Comparison of ENCODE assay signal across 21 mouse cellular contexts in genomic region chr2:152928988-152929370, GRCm38 (mm10). TPM values are rescaled to one million over a fixed set of nuclear protein-coding genes. Genes with fewer than 3 reads are reported as not detected.
DNase-seq lines count a peak whose midpoint lies in the region; ATAC-seq and TF ChIP-seq lines count a peak whose summit lies in the region.
"Had no signal": no experiment of that assay in that cellular context is flagged by ENCODE, and none has a peak within 500 bp of the region (broad histone marks: within the 10 kb centered on the region; RNA-seq: fewer than 3 reads in every experiment).

No protein-coding gene starts in this region.

- peak overlapping the region; percentile 47 to 61 for H3K27ac ChIP-seq in heart, embryonic 14.5 days (replicated peaks in 1 of 2; ENCODE audit: control insufficient read depth in 1 of 2, insufficient read depth in 1 of 2, low read depth in 2 of 2, low read length in 2 of 2)
- H3K27ac ChIP-seq in liver, adult 2 months (replicated peaks; ENCODE audit: insufficient read depth, low read depth, low read length): peak overlapping the region; percentile 2
- H3K27ac ChIP-seq in liver, embryonic 11.5 days (ENCODE audit: low read depth, low read length): no peak overlapping the region
- H3K27ac ChIP-seq in stomach, embryonic 14.5 days (ENCODE audit: low read length): peak overlapping the region; percentile 63; the same call in 1 of the 2 replicates
- no peak overlapping the region for H3K27ac ChIP-seq in intestine, embryonic 15.5 days
- H3K27ac ChIP-seq: embryonic facial prominence, embryonic 13.5 days; hindbrain, embryonic 12.5 days; layer of hippocampus, adult 2 months; left cerebral cortex, adult 2 months; limb, embryonic 12.5 days had no signal

- no peaks in the 10 kb centered on the region for H3K79me2 ChIP-seq in liver, adult 2 months (ENCODE audit: control insufficient read depth, insufficient read depth, low read length)

- no peak for TF ChIP-seq POLR2A in liver, adult 2 months (IDR thresholded peaks at IDR 0.05; ENCODE audit: extremely low read depth, insufficient read depth, low read length)

- 60% methylated on average over 3 of the region's 3 CpGs for WGBS in heart, embryonic 14.5 days
- 62% methylated on average over 3 of the region's 3 CpGs for WGBS in liver, adult 2 months
- 56% methylated on average over 3 of the region's 3 CpGs for WGBS in liver, embryonic 11.5 days
- WGBS in stomach, embryonic 14.5 days: 64% methylated on average over 3 of the region's 3 CpGs
- WGBS in intestine, embryonic 15.5 days: 70% methylated on average over 3 of the region's 3 CpGs

- no peaks in the 10 kb centered on the region for H3K36me3 ChIP-seq in heart, embryonic 14.5 days (ENCODE audit: control insufficient read depth, insufficient read depth, low read length)
- no peaks in the 10 kb centered on the region for H3K36me3 ChIP-seq in liver, adult 2 months (ENCODE audit: control insufficient read depth, insufficient read depth, low read length)
- no peaks in the 10 kb centered on the region for H3K36me3 ChIP-seq in liver, embryonic 11.5 days (ENCODE audit: control insufficient read depth, insufficient read depth, low read length)
- H3K36me3 ChIP-seq in stomach, embryonic 14.5 days (ENCODE audit: control insufficient read depth, insufficient read depth, low read length): no peaks in the 10 kb centered on the region
- H3K36me3 ChIP-seq in intestine, embryonic 15.5 days: no peaks in the 10 kb centered on the region
- H3K36me3 ChIP-seq: embryonic facial prominence, embryonic 13.5 days; hindbrain, embryonic 12.5 days; limb, embryonic 12.5 days had no signal

- H3K27me3 ChIP-seq in heart, embryonic 14.5 days (ENCODE audit: control insufficient read depth, insufficient read depth, low read length): no peaks in the 10 kb centered on the region
- H3K27me3 ChIP-seq in liver, adult 2 months (ENCODE audit: control insufficient read depth, insufficient read depth, low read length): no peaks in the 10 kb centered on the region
- H3K27me3 ChIP-seq in liver, embryonic 11.5 days (replicated peaks; ENCODE audit: control insufficient read depth, insufficient read depth, low read length): no peaks in the 10 kb centered on the region
- H3K27me3 ChIP-seq in stomach, embryonic 14.5 days (ENCODE audit: control insufficient read depth, insufficient read depth, low read length): no peaks in the 10 kb centered on the region
- H3K27me3 ChIP-seq in intestine, embryonic 15.5 days (replicated peaks): 0 out of 2 replicates have a peak, but pooled peaks cover 9% of the 10 kb centered on the region
- H3K27me3 ChIP-seq: limb, embryonic 12.5 days had no signal

- no peak for DNase-seq in heart, adult 9 months (ENCODE audit: low spot score in 2 of 2)
- no peak for DNase-seq in liver, adult 2 months (ENCODE audit: extremely low read depth, low read depth, low spot score)
- DNase-seq in liver, embryonic 11.5 days (ENCODE audit: low spot score): no peak
- DNase-seq in adipocyte (ENCODE audit: low spot score): peak; percentile 68
- DNase-seq: adrenal gland, adult 2 months; cerebellum, adult 18-20 months; lung, postnatal 10 days; right cerebral cortex, adult 18-20 months; thymus, adult 18-20 months had no signal

- H3K4me2 ChIP-seq in heart, embryonic 14.5 days (ENCODE audit: low read length): no peak overlapping the region
- H3K4me2 ChIP-seq in liver, embryonic 11.5 days: no peak overlapping the region
- H3K4me2 ChIP-seq in stomach, embryonic 14.5 days (replicated peaks; ENCODE audit: low read depth, low read length): no peak overlapping the region
- H3K4me2 ChIP-seq in intestine, embryonic 15.5 days (replicated peaks): no peak overlapping the region
- H3K4me2 ChIP-seq: embryonic facial prominence, embryonic 13.5 days; hindbrain, embryonic 12.5 days; limb, embryonic 12.5 days; midbrain, embryonic 11.5 days had no signal

- no peaks in the 10 kb centered on the region for H3K9me3 ChIP-seq in heart, embryonic 14.5 days (ENCODE audit: control insufficient read depth, low read length)
- no peaks in the 10 kb centered on the region for H3K9me3 ChIP-seq in liver, embryonic 11.5 days (ENCODE audit: control insufficient read depth, low read length)
- no peaks in the 10 kb centered on the region for H3K9me3 ChIP-seq in stomach, embryonic 14.5 days (ENCODE audit: control insufficient read depth, low read depth, low read length)
- H3K9me3 ChIP-seq in intestine, embryonic 15.5 days: no peaks in the 10 kb centered on the region
- H3K9me3 ChIP-seq: embryonic facial prominence, embryonic 13.5 days; hindbrain, embryonic 12.5 days; limb, embryonic 12.5 days had no signal

- peaks cover 25 to 34% of the 10 kb centered on the region in 2 experiments for H3K4me1 ChIP-seq in heart, embryonic 14.5 days (ENCODE audit: control insufficient read depth in 2 of 2, insufficient read depth in 2 of 2, low read length in 2 of 2)
- peaks cover 3% of the 10 kb centered on the region; the same call in 1 of the 2 replicates for H3K4me1 ChIP-seq in liver, adult 2 months (ENCODE audit: control insufficient read depth, insufficient read depth, low read length)
- H3K4me1 ChIP-seq in liver, embryonic 11.5 days (replicated peaks; ENCODE audit: control insufficient read depth, insufficient read depth, low read length): no peaks in the 10 kb centered on the region; the same call in 1 of the 2 replicates
- H3K4me1 ChIP-seq in stomach, embryonic 14.5 days (ENCODE audit: control insufficient read depth, insufficient read depth, low read length): peaks cover 8% of the 10 kb centered on the region
- H3K4me1 ChIP-seq in intestine, embryonic 15.5 days (replicated peaks): 0 out of 2 replicates have a peak, but pooled peaks cover 19% of the 10 kb centered on the region

- H3K4me3 ChIP-seq in heart, embryonic 14.5 days (ENCODE audit: control insufficient read depth in 1 of 2, insufficient read depth in 1 of 2, low read depth in 1 of 2, low read length in 2 of 2): no peak overlapping the region
- no peak overlapping the region for H3K4me3 ChIP-seq in liver, adult 2 months (ENCODE audit: insufficient read depth, low read depth, low read length)
- no peak overlapping the region for H3K4me3 ChIP-seq in liver, embryonic 11.5 days (ENCODE audit: low read depth, low read length)
- no peak overlapping the region for H3K4me3 ChIP-seq in stomach, embryonic 14.5 days (ENCODE audit: low read depth, low read length)
- no peak overlapping the region for H3K4me3 ChIP-seq in intestine, embryonic 15.5 days (replicated peaks)
- H3K4me3 ChIP-seq: embryonic facial prominence, embryonic 13.5 days; hindbrain, embryonic 12.5 days; layer of hippocampus, adult 2 months; left cerebral cortex, adult 2 months; limb, embryonic 12.5 days had no signal

- TF ChIP-seq CTCF in liver, adult 2 months (IDR thresholded peaks at IDR 0.05; ENCODE audit: low read depth, low read length): no peak

- H3K9ac ChIP-seq in heart, embryonic 14.5 days (ENCODE audit: low read length): no peak overlapping the region
- H3K9ac ChIP-seq in liver, adult 2 months (ENCODE audit: low read depth, low read length): no peak overlapping the region
- H3K9ac ChIP-seq in liver, embryonic 11.5 days (ENCODE audit: low read depth, low read length): no peak overlapping the region
- no peak overlapping the region for H3K9ac ChIP-seq in stomach, embryonic 14.5 days (replicated peaks; ENCODE audit: low read depth, low read length)
- H3K9ac ChIP-seq in intestine, embryonic 15.5 days: no peak overlapping the region
- H3K9ac ChIP-seq: embryonic facial prominence, embryonic 13.5 days; hindbrain, embryonic 12.5 days; limb, embryonic 12.5 days had no signal

- no peak for ATAC-seq in heart, embryonic 14.5 days (ENCODE audit: insufficient number of reproducible peaks, insufficient read depth, low FRiP score, low read depth)
- no peak for ATAC-seq in liver, embryonic 11.5 days (replicated peaks; ENCODE audit: low FRiP score)
- no peak for ATAC-seq in stomach, embryonic 14.5 days (ENCODE audit: insufficient number of reproducible peaks, insufficient read depth, low FRiP score, low read depth)
- no peak for ATAC-seq in intestine, embryonic 15.5 days

RNA-seq across cellular contexts. Expression of gene Foxs1, which starts 4.0 kb away (rescaled TPM):
- polyA plus RNA-seq in heart, embryonic 14.5 days (2014; fragmentation: Nextera tagmentation; extraction: Ambion mirVana): 5.3 and 5.6 TPM in 2 replicates
- 0.34 TPM in 1 of 2 replicates, not detected in the other for total RNA-seq in liver, adult 2 months (2014; rRNA removed)
- 1.1 and 1.6 TPM in 2 replicates for polyA plus RNA-seq in liver, adult 2 months (2012; rRNA removed)
- polyA plus RNA-seq in liver, embryonic 11.5 days (2014; fragmentation: Nextera tagmentation; extraction: Ambion mirVana): 0.21 and 0.36 TPM in 2 replicates
- polyA plus RNA-seq in stomach, embryonic 14.5 days (2014; fragmentation: Nextera tagmentation; extraction: Ambion mirVana): 2.7 and 3.3 TPM in 2 replicates
- polyA plus RNA-seq in intestine, embryonic 15.5 days (2015; fragmentation: Nextera tagmentation; extraction: Ambion mirVana): 3.1 and 3.9 TPM in 2 replicates
- polyA plus RNA-seq: limb, embryonic 12.5 days had no signal

RNA-seq across cellular contexts. Expression of gene Mylk2, which starts 17.8 kb away (rescaled TPM):
- polyA plus RNA-seq in heart, embryonic 14.5 days (2014; fragmentation: Nextera tagmentation; extraction: Ambion mirVana): not detected in 2 replicates
- total RNA-seq in liver, adult 2 months (2014; rRNA removed): 0.09 TPM in 1 of 2 replicates, not detected in the other
- not detected in 2 replicates for polyA plus RNA-seq in liver, adult 2 months (2012; rRNA removed)
- polyA plus RNA-seq in liver, embryonic 11.5 days (2014; fragmentation: Nextera tagmentation; extraction: Ambion mirVana): not detected in 2 replicates
- not detected in 2 replicates for polyA plus RNA-seq in stomach, embryonic 14.5 days (2014; fragmentation: Nextera tagmentation; extraction: Ambion mirVana)
- polyA plus RNA-seq in intestine, embryonic 15.5 days (2015; fragmentation: Nextera tagmentation; extraction: Ambion mirVana): 0.06 TPM in 1 of 2 replicates, not detected in the other
- total RNA-seq: adrenal gland, adult 2 months; layer of hippocampus, adult 2 months; left cerebral cortex, adult 2 months had no signal
- polyA plus RNA-seq: adrenal gland, adult 2 months; brain, embryonic 14.5 days; cortical plate, adult 2 months; embryonic facial prominence, embryonic 13.5 days; forebrain, embryonic 11.5 days; hindbrain, embryonic 12.5 days; limb, embryonic 12.5 days; midbrain, embryonic 11.5 days had no signal

RNA-seq across cellular contexts. Expression of gene Dusp15, which starts 22.5 kb away (rescaled TPM):
- not detected in 2 replicates for polyA plus RNA-seq in heart, embryonic 14.5 days (2014; fragmentation: Nextera tagmentation; extraction: Ambion mirVana)
- not detected in 2 replicates for total RNA-seq in liver, adult 2 months (2014; rRNA removed)
- polyA plus RNA-seq in liver, adult 2 months (2012; rRNA removed): not detected in 2 replicates
- not detected in 2 replicates for polyA plus RNA-seq in liver, embryonic 11.5 days (2014; fragmentation: Nextera tagmentation; extraction: Ambion mirVana)
- 0.13 and 0.39 TPM in 2 replicates for polyA plus RNA-seq in stomach, embryonic 14.5 days (2014; fragmentation: Nextera tagmentation; extraction: Ambion mirVana)
- 0.14 and 0.36 TPM in 2 replicates for polyA plus RNA-seq in intestine, embryonic 15.5 days (2015; fragmentation: Nextera tagmentation; extraction: Ambion mirVana)

RNA-seq across cellular contexts. Expression of gene Ttll9, which starts 33.3 kb away (rescaled TPM):
- polyA plus RNA-seq in heart, embryonic 14.5 days (2014; fragmentation: Nextera tagmentation; extraction: Ambion mirVana): 0.30 TPM in 1 of 2 replicates, not detected in the other
- total RNA-seq in liver, adult 2 months (2014; rRNA removed): 0.20 TPM in 1 of 2 replicates, not detected in the other
- 0.11 and 0.19 TPM in 2 replicates for polyA plus RNA-seq in liver, adult 2 months (2012; rRNA removed)
- 0.35 and 0.62 TPM in 2 replicates for polyA plus RNA-seq in liver, embryonic 11.5 days (2014; fragmentation: Nextera tagmentation; extraction: Ambion mirVana)
- polyA plus RNA-seq in stomach, embryonic 14.5 days (2014; fragmentation: Nextera tagmentation; extraction: Ambion mirVana): 0.39 and 1.1 TPM in 2 replicates
- polyA plus RNA-seq in intestine, embryonic 15.5 days (2015; fragmentation: Nextera tagmentation; extraction: Ambion mirVana): 0.18 TPM in 1 of 2 replicates, not detected in the other

Comparison
In these comparisons a context has a peak if more than half of its experiments do, and no peak if none do; other contexts are left out.
1. H3K27ac ChIP-seq: peak in heart, embryonic 14.5 days (2 of 2), liver, adult 2 months (single experiment) and stomach, embryonic 14.5 days (single experiment); none in liver, embryonic 11.5 days (single experiment) and intestine, embryonic 15.5 days (single experiment).